Mouse (Mus musculus): ENCODE results near the gene Stxbp5l. TPM values are rescaled to one million over a fixed set of nuclear protein-coding genes. Genes with fewer than 3 reads are reported as not detected.

The Stxbp5l gene
- total RNA-seq (2023), result not detected

GRCm38 (mm10) chr16:37384821-37385344 lies at the start of gene Stxbp5l:
TSS of gene Stxbp5l (minus strand) at chr16:37384962.

Other genes with a start within 250 kb of the Stxbp5l start
- 10 to 100 TPM; 13.4 to 13.6 TPM for gene Gtf2e1, start 154.8 kb upstream of the Stxbp5l start, total RNA-seq (2023)
- gene Rabl3, start 154.9 kb upstream of the Stxbp5l start, total RNA-seq (2023), result 10 to 100 TPM in 1 of 2 experiments, 1 to 10 TPM in 1; 9.2 to 12.5 TPM
- not detected for gene Hgd, start 195.2 kb upstream of the Stxbp5l start, total RNA-seq (2023)